Mouse (Mus musculus): ENCODE data around the gene Myl6b.
"Not testable (repeated sequence)": the region's sequence is repeated elsewhere in the genome, so short reads cannot be mapped to it uniquely, and the experiment has no call there.

The Myl6b gene

DNA sequence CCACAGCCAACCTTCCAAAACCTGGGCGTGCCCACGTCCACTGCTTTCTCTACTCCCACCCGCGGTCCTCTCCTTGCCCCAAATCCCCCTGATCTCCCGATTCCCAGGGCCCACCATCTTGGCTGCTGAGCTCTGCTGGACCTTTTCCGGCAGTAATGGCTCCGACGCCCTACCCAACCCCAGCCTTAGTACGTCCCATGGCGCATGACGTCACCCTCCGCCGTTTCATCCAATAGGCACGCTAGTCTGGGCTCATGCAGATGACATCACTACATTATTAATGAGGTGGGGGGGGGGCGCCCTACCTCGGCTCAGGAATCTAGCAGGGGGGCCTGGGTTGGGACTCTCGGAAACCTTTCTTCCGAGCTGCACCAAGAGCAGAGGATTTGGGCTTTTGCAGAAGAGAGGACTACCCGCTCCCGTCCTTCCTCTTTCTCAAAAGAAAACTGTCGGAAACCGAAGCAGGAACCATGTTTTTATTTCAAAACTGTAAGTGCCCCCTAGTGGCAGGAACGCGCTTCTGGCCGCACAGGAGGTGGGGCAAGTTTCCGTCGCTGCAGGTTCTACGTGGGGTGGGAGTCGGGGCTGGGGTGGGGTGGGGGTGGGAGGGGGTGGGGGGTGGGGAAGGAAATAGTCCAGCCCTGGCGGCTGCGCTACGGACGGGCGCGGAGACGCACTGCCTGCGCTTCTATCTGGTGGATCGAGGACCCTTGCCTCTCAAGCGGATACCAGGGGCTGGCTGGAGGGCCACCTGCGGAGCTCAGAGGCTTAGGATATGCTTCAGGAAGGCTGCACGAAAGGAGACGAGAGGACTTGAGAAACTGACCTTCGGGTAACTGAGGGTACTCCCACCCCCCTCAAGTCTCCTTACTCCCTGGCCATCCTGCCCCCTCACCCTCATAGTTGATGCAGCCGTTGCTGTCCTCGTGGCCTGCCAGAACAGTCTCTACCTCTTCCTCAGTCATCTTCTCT, 4.5 kb downstream of the Myl6b start, which contains the start of gene Myl6:
Myl6 (minus strand) TSS at position 451 of the 972 bp plus-strand sequence.
- peak; percentile 97 to 99 for DNase-seq (ENCODE audit: low spot score in 2 of 2)

DNA sequence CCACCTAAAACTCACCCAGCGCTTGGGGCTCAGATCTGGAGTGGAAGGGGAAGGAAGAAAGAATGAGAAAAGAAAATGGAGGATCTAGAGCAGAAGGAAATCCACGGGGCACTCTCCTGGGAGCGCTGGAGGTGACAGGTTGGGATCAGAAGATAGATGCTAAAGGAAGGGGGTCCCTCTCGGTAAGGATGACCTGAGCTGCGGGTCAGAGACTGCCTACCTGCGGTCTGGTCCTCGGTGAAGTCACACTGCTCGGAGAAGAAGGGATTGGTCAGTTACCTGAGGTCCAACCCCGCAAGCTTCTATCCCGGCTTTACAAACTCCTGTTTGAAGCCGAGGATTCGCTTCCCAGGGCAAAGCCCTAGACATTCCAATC, 5.2 kb downstream of the Myl6b start:
- DNase-seq (ENCODE audit: low spot score in 2 of 2), result peak in 1 of 2 experiments; percentile 30

DNA sequence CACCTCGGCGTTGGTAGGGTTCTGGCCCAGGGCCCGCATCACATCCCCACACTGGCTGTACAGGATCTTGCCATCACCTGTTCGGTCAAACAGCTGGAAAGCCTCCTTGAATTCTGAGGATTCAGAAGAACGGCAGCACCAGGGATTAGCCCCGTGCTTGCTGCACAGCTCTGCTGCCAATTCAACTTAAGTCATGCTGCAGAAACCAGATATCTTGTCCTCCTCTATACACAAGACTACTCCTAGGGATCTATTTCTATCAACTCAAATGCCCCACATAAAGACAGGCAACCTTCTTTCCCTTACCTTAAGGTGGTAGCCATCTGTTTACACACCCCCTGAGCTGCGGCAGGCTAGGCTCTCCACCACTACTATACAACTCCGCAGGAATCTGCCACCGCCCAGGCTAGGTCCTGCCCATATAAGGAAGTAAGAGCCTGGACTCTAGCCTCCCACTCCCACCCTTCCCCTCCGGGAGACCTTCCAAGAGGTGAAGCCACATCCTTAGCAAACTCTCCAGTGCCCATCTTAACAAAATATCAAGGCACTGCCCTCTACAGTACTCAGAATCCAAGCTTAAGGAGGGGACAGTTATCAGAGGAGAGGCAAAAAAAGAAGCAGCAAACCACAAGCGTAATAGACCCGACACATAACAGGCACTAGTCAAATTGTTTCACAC, 5.7 kb downstream of the Myl6b start:
- DNase-seq (ENCODE audit: low spot score in 2 of 2), result peak in 1 of 2 experiments; percentile 57

DNA sequence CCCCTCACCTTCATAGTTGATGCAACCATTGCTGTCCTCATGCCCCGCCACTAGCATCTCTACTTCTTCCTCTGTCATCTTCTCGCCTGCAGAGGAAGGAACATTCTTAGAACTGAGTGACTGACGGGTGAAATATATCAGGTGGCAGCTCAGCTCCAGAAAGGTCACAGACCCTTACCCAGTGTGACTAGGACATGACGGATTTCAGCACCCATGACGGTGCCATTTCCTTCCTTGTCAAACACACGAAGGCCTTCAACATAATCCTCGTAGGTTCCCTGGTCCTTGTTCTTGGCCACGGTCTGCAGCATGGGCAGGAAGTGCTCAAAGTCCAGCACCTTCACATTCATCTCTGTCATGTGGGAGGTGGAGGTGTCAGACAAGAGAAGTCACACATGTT, 6.4 kb downstream of the Myl6b start:
- not testable (repeated sequence) for DNase-seq (ENCODE audit: low spot score in 2 of 2)

DNA sequence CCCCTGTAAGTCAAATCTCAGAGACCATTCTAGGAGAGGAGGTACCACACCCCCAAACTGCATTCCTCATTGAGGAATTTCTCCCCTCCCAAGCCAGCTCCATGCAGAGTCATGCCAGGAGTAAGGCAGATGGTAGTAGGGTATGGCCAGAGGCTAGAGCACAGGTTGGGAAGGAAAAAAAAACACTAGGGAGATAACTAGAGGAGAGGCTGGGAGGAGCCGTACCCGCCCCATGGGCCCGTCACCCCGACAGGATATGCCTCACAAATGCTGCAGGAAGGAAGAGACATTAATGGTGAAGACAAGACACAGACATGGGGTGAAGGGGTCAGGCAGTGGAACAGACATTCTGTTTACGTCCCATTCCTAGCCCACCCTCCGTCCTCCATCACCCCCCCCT, 7.0 kb downstream of the Myl6b start:
- DNase-seq (ENCODE audit: low spot score in 2 of 2), result no peak

DNA sequence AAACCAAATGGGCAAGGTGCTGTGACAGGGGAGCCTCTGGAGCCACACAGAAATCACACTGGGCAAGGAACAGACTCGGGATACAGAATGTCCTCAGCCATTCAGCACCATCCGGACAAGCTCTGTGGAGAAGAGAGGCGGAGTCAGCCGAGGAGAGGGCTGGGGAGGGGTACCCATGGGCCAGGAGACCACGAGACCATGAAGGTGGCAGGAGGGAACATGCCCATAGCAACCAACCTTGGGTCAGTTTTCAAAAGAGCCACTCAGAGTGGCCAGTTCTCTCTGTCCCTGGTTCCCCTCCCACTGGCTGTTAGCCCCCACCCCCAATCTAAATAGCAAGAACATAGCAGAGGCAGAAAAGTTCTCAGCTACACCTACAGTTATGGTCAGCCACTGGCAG, 7.6 kb downstream of the Myl6b start:
- DNase-seq (ENCODE audit: low spot score in 2 of 2), result no peak

DNA sequence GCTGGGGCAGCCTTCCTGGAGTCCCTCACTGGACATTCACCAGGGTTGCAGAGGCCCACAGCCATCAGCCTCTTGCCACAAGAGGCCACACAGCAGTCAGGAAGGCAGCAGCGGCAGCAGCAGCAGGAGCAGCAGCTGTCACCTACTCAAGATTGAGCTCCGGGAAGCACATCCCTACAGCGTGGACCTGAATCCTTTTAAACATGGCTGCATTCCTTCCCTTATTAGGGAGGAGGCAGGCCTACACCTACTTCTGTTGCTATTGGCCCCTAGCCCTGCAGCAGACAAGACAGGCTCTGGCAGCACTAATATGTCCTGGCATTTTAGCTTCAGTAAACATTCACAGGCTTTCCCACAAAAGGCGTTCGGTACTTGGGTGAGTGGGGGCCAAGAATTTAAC, 8.3 kb downstream of the Myl6b start:
- no peak for DNase-seq (ENCODE audit: low spot score in 2 of 2)

DNA sequence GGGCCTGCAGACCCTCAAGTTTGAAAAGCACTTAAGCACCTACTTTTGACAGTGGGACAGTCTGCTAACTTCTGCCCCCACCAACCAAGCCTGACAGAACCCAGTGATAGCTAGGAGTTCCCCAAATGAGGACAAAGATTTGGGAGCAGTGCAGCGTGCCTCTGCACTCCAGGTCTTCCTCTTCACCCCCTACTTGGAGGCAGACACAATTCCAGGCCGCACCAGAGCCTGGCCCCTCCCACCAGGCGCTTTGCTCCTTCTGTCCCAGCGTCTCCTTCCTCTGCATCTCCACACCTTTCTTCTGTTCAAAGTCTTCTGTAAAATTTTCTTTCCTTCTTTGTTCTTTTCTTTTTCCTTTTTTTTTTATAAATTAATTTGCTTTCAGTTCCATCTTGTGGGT, 8.7 kb downstream of the Myl6b start:
- DNase-seq (ENCODE audit: low spot score in 2 of 2), result no peak

DNA sequence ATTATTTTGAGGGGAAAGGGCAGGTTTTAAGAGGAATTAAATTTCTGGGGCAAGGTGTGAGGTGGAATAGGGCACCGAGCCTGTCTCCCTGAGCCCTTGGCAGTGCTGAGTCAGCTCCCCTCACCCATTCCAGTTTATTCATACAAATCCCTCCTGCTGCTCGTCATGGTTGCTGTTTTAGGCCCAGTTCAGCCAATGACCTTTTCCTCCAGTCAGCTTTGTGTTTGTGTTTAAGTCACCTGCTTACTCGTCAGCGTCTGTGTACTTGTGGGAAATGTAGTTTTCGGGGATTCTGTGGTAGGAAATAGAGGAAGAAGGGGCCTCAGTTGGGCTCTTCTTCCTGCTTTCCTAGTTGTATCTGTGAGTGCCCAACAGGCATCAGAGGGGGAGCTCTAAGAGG, 9.1 kb downstream of the Myl6b start:
- DNase-seq (ENCODE audit: low spot score in 2 of 2), result no peak

DNA sequence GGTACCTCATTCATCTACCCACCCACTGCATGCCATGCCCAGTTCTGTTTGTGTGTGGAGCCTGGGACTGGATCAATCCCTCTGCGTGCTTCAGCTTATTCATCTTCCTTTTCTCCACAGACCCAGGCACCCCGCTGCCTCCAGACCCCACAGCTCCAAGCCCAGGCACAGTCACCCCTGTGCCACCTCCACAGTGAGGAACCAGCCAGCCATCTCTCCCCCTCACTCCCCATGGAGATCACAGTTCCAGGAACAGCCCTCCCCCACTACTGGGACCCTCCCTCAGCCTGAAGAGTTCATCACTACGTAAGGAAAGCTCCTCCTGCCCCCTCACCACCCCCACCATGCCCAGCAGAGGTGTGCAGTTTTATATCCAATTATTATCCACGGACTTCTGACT, 9.7 kb downstream of the Myl6b start:
- DNase-seq (ENCODE audit: low spot score in 2 of 2), result no peak

DNA sequence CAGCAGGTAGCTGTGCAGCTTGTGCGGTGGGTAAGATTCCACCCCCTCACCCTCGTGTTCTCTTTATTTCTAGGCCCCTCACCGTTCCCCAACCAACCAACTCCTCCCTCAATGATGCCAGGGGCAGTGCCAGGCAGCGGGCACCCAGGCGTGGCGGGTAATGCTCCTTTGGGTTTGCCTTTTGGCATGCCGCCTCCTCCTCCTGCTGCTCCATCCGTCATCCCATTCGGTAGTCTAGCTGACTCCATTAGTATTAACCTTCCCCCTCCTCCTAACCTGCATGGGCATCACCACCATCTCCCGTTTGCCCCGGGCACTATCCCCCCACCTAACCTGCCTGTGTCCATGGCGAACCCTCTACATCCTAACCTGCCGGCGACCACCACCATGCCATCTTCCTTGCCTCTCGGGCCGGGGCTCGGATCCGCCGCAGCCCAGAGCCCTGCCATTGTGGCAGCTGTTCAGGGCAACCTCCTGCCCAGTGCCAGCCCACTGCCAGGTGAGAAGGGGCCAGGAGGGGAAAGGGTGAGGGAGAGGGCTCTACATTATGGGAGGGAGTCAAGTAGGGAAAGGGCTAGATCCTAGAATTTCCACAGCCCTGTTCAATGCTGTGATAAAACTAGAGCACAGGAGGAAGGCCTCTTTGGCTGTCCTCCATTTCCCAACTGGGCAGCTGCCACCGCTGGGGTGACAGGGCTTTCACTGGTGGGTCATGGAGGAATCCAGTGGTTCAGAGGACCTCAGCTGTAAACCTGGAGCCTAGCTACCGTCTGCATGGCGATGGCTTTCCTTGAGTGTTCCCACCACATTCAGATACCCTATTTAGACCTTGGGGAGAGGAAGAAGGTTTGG, 10.4 kb downstream of the Myl6b start:
- DNase-seq (ENCODE audit: low spot score in 2 of 2), result no peak

DNA sequence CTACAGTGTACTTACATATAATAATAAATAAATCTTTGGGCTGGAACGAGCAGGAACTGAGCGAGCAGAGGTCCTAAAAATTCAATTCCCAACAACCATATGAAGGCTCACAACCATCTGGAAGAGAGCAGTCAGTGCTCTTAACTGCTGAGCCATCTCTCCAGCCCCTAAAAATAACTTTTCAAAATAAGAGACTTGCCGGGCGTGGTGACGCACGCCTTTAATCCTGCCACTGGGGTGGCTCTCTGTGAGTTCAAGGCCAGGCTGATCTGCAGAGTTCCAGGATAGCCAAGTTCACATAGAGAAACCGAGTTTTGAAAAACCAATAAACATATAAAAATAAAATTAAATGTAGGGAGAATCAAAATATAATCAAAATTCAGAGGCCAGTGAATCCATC, 12.1 kb downstream of the Myl6b start:
- no peak for DNase-seq (ENCODE audit: low spot score in 2 of 2)

DNA sequence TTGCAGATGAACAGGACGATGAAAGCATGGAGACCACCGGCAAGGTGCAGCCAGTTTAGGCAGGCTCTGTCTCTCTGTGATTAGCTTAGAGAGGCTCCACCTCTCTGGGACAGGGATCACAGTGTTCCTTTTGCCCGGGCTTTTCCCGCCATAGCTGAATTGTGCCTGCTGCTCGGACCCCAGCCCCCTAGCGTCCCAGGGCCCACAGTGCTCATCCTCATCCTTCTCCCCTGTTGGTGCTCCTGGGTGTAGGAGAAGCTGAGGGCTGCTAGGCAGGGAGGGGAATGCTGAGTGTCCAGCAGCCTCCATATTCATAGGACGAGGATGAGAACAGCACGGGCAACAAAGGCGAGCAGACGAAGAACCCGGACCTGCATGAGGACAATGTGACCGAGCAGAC, 24.1 kb downstream of the Myl6b start:
- no peak for DNase-seq (ENCODE audit: low spot score in 2 of 2)

DNA sequence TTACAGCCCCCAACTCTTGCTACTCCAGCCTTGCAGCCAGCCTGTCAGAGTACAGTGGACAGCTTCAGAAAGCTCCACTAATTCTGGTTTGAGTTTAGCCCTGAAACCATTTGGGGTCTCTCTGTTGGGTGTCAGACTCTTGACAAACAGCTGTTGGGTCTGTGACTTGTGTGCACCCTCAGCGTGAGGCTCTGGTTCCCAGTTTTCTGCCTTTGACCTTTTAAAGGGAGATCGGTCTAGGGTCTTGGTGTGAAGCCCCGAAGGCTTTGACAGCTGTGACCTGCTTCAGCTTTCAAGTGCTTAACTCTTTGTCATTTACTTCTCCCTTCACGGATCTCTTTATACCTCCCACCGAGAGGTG, 38.2 kb downstream of the Myl6b start:
- no peak for DNase-seq (ENCODE audit: low spot score in 2 of 2)

DNA sequence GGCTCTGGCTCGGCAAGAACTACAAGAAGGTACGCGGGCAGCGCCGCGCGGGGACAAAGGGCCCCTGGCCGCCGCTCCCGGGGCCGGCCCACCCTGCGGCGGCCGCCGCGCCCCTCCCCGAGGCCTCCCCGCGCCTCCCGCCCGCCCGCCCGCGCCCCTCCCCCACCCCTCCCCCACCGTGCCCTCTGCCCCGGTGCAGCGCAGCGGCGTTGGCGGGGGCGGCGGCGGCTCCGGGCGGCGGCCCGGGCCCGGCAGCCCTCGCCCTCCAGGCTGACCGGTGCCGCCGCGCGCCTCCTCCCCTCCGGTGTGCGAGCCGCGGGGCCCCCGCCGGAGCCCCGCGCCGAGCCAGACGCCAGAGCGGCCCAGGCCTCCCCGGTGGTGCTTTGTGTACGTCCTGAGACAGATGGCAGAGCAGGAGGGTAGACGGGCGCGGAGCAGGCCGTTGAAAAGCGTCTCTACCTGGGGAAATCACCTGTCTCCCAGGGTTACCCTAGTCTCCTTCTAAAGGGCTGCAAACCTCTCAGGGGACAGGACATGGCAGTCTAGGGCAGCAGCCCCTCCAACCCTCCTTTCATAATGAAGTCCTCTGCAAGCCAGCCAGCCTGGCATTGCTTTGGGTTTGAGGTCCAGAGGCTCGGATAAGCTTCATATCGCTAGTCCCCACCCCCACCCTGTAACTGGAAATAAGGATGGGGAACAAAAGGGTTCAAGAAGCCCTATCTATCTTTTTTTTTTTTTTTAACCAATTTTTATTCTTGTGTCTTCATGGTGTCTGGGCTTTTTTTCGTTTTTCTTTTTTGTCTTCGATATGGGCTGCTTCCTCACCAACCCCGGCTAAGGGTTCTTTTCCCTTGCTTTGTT, 38.8 kb downstream of the Myl6b start:
- peak in 1 of 2 experiments; percentile 37 for DNase-seq (ENCODE audit: low spot score in 2 of 2)

DNA sequence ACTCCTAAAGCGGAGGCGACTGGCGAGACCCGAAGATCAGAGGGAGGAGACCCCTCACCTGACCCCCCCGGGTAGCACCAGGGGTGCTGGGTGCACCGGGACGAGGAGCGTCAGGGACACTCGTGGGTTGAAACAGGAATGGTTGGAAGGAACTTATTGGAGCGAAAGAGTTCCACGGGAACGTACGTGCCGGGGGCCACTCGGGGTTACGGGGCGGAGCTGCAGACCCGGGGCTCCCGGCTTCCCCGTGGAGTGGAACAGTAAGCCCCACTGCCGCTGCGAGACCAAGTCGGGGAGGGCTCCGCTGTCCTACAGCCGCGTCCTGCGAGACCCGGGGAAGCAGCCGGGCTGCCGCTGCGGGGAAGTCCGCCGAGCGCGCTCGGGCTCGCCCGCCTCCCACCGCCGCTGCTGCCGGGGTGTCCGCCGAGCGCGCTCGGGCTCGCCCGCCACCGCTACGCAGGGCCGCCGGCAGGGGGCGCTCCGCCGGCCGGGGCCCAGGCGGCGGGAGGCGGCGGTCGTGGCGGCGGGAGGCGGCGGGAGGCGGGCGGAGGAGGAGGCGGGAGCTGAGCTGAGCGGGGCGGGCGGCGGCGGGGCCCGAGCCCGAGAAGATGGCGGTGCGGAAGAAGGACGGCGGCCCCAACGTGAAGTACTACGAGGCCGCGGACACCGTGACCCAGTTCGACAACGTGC, 39.6 kb downstream of the Myl6b start, which contains the start of gene Smarcc2:
Smarcc2 (plus strand) TSS at position 530 of the 690 bp plus-strand sequence.
- peak; percentile 59 to 67 for DNase-seq (ENCODE audit: low spot score in 2 of 2)

DNA sequence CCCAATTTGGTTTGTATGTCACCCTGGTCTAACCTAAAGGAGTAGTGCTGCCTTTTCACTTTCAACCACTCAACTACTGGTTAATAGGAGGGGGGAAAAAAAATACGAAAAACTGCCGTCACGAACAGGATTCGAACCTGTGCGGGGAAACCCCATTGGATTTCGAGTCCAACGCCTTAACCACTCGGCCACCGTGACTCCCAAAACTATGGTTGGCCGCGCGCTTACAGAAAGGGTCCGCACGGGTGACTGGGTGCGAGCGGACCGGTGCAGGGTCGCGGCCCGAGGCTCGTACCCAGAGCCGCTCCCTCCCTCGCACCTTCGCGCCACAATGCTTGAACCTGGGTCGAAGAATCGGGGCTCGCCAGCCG, 40.2 kb downstream of the Myl6b start:
- DNase-seq (ENCODE audit: low spot score in 2 of 2), result peak; percentile 97

DNA sequence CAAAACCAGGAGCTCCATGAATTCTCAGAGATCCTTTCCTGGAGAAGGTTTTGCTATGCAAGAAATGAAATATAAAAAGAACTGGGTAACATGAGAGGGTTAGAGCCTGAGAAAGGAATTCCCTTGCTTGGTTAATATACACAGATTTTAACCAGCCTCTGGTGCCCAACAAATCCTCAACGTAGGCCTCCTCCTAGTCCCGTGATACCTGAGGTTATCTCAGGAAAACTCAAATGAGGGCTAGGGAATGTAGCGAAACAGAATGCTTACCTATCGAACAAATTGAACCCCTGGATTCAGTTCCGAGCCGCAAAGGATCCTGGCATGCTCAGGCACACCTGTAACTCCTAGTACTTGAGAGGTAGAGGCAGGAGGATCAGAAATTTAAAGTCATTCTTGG, 40.8 kb downstream of the Myl6b start:
- no peak for DNase-seq (ENCODE audit: low spot score in 2 of 2)

DNA sequence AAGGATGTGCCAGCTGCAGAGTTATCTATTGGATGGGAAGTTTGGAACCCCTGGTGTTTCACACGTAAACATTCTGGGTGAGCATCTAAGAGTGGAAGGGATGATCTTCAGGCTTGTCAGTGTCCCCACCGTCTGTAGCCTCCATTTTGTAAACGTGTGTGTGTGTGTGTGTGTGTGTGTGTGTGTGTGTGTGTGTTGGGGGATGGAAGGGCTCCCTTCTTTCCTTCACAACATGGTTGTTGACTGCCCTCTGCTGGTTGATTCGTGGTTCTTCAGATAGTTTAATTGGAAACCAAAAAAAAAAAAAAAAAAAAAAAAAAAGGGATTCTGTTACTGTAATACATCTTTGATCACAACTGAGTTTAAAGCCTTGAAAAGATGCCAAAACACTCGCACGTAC, 43.2 kb downstream of the Myl6b start:
- DNase-seq (ENCODE audit: low spot score in 2 of 2), result peak; percentile 22 to 53

DNA sequence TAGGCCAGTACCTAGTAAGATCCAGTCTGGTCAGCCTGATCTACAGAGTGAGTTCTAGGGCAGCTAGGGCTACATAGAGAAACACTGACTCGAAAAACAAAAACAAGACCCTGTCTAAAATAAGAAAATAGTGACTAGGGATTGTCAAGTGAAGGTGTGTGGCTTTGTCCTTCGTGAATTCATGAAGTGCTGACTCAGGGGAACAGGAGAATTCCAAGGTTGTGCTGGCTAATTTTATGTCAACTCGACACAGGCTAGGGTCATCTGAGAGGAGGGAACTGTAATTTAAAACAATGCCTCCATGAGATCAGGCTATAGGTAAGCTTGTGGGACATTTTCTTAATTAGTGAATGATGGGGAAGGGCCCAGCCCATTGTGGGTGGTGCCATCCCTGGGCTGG, 44.0 kb downstream of the Myl6b start:
- DNase-seq (ENCODE audit: low spot score in 2 of 2), result no peak

DNA sequence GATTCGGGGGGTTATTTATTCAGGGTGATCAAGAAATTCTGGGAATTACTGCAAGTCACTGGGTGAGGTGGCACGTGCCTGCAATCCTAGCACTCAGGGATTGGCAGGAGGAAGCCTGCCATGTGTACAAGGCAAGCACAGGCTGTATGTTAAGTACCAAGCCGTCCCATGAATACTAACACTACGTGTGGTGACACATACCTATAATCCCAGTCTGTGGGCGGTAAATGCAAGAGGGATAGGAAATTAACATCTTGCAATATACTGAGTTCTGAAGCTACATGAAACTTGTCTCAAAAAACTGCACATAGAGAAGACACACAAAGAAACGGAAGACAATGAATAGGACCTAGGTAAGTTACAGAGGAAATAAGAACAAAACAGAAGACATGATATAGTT, 47.5 kb downstream of the Myl6b start:
- DNase-seq (ENCODE audit: low spot score in 2 of 2), result no peak
